Mouse (Mus musculus): Measurements from ENCODE around the gene Fsip1.

- TF ChIP-seq CTCF (IDR thresholded peaks at IDR 0.05; ENCODE audit: low read depth, low read length) (no peak), POLR2A (IDR thresholded peaks at IDR 0.05; ENCODE audit: borderline replicate concordance, low read depth, low read length) (no peak)
Measured at GRCm38 (mm10) chr2:118235614-118236013, 21.2 kb downstream of the Fsip1 start.
